Mouse (Mus musculus): ENCODE data around the gene Myh2. TPM values are rescaled to one million over a fixed set of nuclear protein-coding genes. Genes with fewer than 3 reads are reported as not detected.

The Myh2 gene
- polyA plus RNA-seq, 1 experiment from 2014 or later, result not detected

DNA sequence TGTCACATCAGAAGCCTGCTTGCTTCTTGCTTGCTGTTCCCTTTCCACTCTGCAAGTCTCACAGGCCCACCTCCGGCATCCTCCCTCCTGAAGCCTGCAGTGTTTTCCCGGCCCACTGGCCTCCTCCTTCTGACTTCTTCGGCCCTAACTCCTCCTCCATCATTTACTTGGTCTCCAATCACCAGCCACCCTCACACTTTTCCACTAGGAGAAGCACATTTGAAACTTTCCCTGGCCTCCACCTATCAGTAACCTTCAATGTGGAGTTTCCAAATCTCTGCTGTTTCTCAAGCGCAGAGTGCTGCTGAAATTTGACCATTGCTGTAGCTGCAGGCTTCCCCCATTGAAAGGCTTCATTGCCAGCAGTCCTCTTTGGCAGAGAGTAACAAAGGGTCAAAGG, 28.8 kb upstream of the Myh2 start:
- no peak overlapping the region for H3K4me3 ChIP-seq (ENCODE audit: low read depth, low read length)
- 53% methylated on average over 4 of the region's 4 CpGs for WGBS
- no peak for ATAC-seq (replicated peaks; ENCODE audit: low FRiP score)
- no peaks in the 10 kb centered on the region for H3K27me3 ChIP-seq (replicated peaks; ENCODE audit: control insufficient read depth, insufficient read depth, low read length)
- DNase-seq (ENCODE audit: low spot score), result no peak
- H3K9me3 ChIP-seq (ENCODE audit: control insufficient read depth, low read length), result no peaks in the 10 kb centered on the region
- H3K9ac ChIP-seq (ENCODE audit: low read depth, low read length), result no peak overlapping the region
- H3K27ac ChIP-seq (ENCODE audit: low read depth, low read length), result no peak overlapping the region
- no peaks in the 10 kb centered on the region for H3K36me3 ChIP-seq (ENCODE audit: control insufficient read depth, insufficient read depth, low read length)
- H3K4me1 ChIP-seq (replicated peaks; ENCODE audit: control insufficient read depth, insufficient read depth, low read length), result no peaks in the 10 kb centered on the region
- no peak overlapping the region for H3K4me2 ChIP-seq

DNA sequence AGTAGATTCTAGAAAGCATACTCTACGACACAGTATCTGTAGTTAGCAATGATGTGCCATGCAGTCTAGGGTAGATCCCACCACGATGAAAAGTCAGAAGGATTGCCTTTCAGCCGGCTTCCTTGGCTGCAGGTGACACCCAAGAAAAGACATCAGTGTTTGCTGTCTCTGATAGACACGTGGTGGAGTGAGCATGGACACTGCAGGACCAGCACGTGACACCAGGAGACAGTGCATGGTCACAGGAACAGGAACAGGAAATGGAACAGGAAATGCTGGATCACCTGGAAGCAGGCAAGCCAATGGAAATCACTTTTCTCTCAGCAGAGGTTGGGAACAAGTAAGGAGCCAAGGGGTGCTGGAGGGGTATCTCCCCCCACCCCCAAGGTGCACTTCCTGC, 27.8 kb upstream of the Myh2 start:
- no peaks in the 10 kb centered on the region for H3K27me3 ChIP-seq (replicated peaks; ENCODE audit: control insufficient read depth, insufficient read depth, low read length)
- ATAC-seq (replicated peaks; ENCODE audit: low FRiP score) (no peak), DNase-seq (ENCODE audit: low spot score) (no peak)
- WGBS, result 62% methylated on average over 5 of the region's 5 CpGs
- no peaks in the 10 kb centered on the region for H3K4me1 ChIP-seq (replicated peaks; ENCODE audit: control insufficient read depth, insufficient read depth, low read length)
- no peak overlapping the region for H3K27ac ChIP-seq (ENCODE audit: low read depth, low read length)
- H3K4me3 ChIP-seq (ENCODE audit: low read depth, low read length), result no peak overlapping the region
- no peaks in the 10 kb centered on the region for H3K36me3 ChIP-seq (ENCODE audit: control insufficient read depth, insufficient read depth, low read length)
- no peaks in the 10 kb centered on the region for H3K9me3 ChIP-seq (ENCODE audit: control insufficient read depth, low read length)
- no peak overlapping the region for H3K4me2 ChIP-seq
- H3K9ac ChIP-seq (ENCODE audit: low read depth, low read length), result no peak overlapping the region

DNA sequence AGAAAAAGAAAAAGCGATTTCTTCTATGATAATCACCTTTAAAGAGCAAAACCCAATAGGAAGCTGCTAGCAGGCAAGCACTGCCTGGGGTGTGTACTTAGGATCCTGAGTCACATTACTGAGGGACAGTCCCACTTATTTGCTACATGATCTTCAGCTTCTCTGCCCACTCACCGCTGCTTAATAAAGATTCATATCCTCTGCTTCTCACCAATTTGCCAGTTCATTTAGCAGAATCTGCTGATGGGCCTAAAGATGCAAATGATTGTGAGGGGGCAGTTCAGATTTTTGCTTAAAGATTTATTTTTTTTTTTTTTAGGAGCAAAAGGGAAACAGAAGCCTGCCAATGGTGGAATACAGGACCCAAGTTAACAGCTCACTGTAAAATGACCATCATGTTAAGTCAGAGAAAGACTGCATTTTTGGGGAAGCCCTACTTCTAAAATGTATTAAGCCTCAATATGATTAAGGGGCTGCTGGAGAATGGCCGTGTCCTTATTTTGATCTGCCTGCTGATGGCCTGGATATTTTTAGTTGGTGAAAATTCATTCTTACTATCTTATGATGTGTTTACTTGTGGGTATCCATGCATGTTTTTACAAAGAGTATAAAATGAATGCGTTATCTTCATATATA, 26.8 kb upstream of the Myh2 start:
- H3K9ac ChIP-seq (ENCODE audit: low read depth, low read length), result no peak overlapping the region
- H3K27ac ChIP-seq (ENCODE audit: low read depth, low read length), result no peak overlapping the region
- ATAC-seq (replicated peaks; ENCODE audit: low FRiP score), result no peak
- WGBS, result 83% methylated on average over 4 of the region's 4 CpGs
- no peak for DNase-seq (ENCODE audit: low spot score)
- no peak overlapping the region for H3K4me3 ChIP-seq (ENCODE audit: low read depth, low read length)
- H3K27me3 ChIP-seq (replicated peaks; ENCODE audit: control insufficient read depth, insufficient read depth, low read length), result no peaks in the 10 kb centered on the region
- H3K36me3 ChIP-seq (ENCODE audit: control insufficient read depth, insufficient read depth, low read length), result no peaks in the 10 kb centered on the region
- no peak overlapping the region for H3K4me2 ChIP-seq
- no peaks in the 10 kb centered on the region for H3K9me3 ChIP-seq (ENCODE audit: control insufficient read depth, low read length)
- no peaks in the 10 kb centered on the region for H3K4me1 ChIP-seq (replicated peaks; ENCODE audit: control insufficient read depth, insufficient read depth, low read length)

DNA sequence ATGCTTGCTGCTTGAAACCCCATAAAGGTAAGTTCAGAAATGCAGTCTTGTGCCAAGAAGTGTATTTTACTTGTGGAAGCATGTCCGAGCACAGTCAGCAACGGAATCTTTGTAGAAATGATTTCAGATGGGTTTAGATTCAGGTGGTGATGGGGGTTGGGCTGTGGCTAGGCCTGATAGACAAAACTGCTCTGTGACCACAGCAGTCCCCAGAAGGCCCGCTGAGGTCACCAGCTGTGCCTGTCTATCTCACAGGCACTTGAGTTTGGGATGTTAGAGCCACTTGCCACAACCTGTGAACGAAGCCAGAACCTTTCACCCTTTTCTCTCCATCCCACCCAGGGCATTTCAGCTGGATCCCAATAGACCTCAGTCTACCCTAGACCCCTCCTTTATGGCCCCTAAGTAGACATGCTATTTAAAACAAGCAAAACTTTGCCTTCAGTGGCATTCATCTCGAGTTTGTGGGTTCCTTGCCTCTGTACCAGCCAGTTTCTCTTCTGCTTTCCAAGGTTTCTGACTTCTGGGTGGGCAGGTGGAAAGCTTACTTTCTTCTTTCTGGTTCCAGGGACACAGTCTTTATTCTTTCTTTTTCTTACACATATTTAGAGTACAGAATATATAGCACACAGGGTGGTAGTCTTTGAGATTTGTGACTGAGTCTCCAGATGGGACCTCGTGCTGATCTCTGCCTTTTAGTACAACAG, 26.1 kb upstream of the Myh2 start:
- Histone ChIP-seq H3K36me3 (ENCODE audit: control insufficient read depth, insufficient read depth, low read length) (no peaks in the 10 kb centered on the region), H3K4me2 (no peak overlapping the region), H3K4me3 (ENCODE audit: low read depth, low read length) (no peak overlapping the region), H3K9ac (ENCODE audit: low read depth, low read length) (no peak overlapping the region), H3K9me3 (ENCODE audit: control insufficient read depth, low read length) (no peaks in the 10 kb centered on the region), H3K4me1 (replicated peaks; ENCODE audit: control insufficient read depth, insufficient read depth, low read length) (no peaks in the 10 kb centered on the region), H3K27ac (ENCODE audit: low read depth, low read length) (no peak overlapping the region), H3K27me3 (replicated peaks; ENCODE audit: control insufficient read depth, insufficient read depth, low read length) (no peaks in the 10 kb centered on the region)
- 65% methylated on average over 6 of the region's 6 CpGs for WGBS
- no peak for ATAC-seq (replicated peaks; ENCODE audit: low FRiP score)
- DNase-seq (ENCODE audit: low spot score), result no peak

DNA sequence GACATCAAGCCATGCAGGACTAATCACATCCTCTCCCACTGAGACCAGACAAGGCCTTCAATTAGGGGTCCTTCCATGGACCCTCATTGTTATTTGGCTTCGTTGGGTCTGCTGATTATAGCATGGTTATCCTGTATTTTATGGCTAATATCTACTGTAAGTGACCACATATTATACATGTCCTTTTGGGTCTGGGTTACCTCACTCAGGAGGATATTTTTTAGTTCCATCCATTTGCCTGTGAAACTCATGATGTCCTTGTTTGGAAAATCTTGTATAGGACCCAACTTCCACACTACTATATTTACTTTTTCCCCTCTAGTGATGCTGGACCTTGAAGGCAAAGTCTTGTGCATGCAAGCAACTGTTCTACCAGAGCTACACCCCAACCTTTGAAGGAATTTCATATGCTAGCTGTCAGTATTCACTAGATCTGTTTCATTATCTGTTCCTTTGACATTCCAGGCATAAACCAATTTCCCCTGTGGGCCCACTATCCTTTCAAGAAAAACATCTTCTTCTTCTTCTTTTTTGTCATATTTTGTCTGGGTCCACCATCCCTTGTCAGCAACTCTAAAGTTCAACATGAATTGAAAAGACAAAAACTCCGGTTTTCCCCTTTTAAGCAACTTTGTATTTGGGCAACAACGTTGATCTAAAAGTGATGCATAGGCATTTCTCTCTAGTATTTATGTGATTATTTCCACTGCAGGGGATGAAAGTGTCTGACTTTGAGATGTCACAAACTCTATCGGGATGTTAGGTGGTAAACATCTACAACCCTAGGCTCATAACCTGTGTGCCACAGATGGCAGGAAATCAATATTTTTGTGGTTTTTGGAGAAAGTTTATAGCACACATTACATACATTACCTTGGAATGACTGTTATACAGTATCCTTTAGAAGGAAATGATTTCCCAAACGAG, 25.1 kb upstream of the Myh2 start:
- DNase-seq (ENCODE audit: low spot score) (no peak), ATAC-seq (replicated peaks; ENCODE audit: low FRiP score) (no peak)
- Histone ChIP-seq H3K4me3 (ENCODE audit: low read depth, low read length) (no peak overlapping the region), H3K27ac (ENCODE audit: low read depth, low read length) (no peak overlapping the region), H3K36me3 (ENCODE audit: control insufficient read depth, insufficient read depth, low read length) (no peaks in the 10 kb centered on the region), H3K9ac (ENCODE audit: low read depth, low read length) (no peak overlapping the region), H3K9me3 (ENCODE audit: control insufficient read depth, low read length) (no peaks in the 10 kb centered on the region), H3K4me1 (replicated peaks; ENCODE audit: control insufficient read depth, insufficient read depth, low read length) (no peaks in the 10 kb centered on the region), H3K4me2 (no peak overlapping the region), H3K27me3 (replicated peaks; ENCODE audit: control insufficient read depth, insufficient read depth, low read length) (no peaks in the 10 kb centered on the region)
- WGBS, result 81% methylated on average over 5 of the region's 5 CpGs

DNA sequence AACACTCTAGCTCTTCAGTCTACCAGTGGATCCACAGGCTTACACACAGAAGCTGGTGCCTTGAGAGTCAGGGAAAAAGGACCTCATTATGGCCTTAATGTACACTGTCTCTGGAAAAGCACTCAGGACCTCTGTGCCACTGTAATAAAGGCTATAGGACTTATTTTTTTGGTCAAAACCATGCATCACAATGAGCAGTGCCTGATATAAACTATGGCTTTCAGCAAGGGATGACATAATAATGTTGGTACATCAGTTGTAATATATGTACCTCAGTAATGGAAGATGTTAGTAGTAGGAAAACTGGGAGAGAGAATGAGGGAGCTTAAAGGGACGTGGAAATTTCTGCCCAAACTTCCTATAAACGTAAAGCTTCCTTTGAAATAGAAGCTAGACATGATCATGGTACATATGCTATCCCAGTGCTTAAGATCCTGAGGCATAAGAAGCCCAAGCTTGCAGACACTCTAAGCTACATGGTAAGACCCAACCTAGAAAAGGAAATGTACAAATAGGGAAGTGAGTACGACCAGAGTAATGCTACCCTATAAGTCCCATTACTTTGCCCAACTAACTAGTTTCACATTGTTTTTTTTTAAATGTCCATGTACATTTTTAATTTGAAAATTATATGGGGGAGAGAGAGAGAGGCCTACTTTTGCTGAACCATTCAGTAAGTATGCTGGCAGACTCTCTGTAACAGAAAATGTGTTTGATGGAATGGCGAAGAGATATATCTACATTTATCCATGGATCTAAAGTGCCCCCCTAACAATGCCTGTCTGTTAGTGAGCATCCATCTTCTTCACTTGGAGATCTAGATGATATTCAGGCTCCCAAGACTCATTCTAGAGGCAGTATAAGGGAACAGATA, 24.2 kb upstream of the Myh2 start:
- Histone ChIP-seq H3K4me2 (no peak overlapping the region), H3K4me1 (replicated peaks; ENCODE audit: control insufficient read depth, insufficient read depth, low read length) (no peaks in the 10 kb centered on the region), H3K27ac (ENCODE audit: low read depth, low read length) (no peak overlapping the region), H3K9ac (ENCODE audit: low read depth, low read length) (no peak overlapping the region), H3K9me3 (ENCODE audit: control insufficient read depth, low read length) (no peaks in the 10 kb centered on the region), H3K4me3 (ENCODE audit: low read depth, low read length) (no peak overlapping the region), H3K27me3 (replicated peaks; ENCODE audit: control insufficient read depth, insufficient read depth, low read length) (no peaks in the 10 kb centered on the region), H3K36me3 (ENCODE audit: control insufficient read depth, insufficient read depth, low read length) (no peaks in the 10 kb centered on the region)
- 75% methylated on average over 4 of the region's 4 CpGs for WGBS
- ATAC-seq (replicated peaks; ENCODE audit: low FRiP score), result no peak
- no peak for DNase-seq (ENCODE audit: low spot score)

DNA sequence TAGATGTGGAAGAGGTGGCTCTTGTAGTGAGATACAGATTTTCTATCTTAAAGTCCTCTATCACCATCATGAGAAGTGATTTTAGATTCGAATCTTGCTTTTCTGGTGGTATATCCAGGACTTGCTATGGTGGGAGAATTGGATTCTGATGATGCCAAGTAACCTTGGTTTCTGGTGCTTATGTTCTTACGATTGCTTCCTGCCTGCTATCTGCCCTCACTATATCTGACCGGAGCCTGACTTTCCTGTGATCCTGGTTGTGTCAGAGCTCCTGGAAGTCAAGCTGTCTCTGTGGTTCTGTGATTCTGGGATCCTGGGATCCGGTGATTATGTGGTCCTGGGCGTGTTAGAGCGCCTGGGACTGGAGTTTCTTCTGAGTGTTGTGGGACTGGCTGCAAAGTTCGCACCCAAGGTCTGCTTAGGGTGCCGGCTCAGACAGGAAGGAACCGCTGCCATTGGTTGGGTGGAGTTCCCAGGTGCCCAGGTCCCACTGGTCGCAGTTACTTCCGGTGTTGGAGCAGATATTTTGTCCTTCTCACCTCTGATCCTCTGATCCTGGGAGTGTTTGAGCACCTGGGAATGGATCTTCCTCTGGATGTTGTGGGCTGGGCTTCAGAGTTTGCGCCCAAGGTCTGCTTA, 23.4 kb upstream of the Myh2 start:
- no peaks in the 10 kb centered on the region for H3K36me3 ChIP-seq (ENCODE audit: control insufficient read depth, insufficient read depth, low read length)
- no peaks in the 10 kb centered on the region for H3K27me3 ChIP-seq (replicated peaks; ENCODE audit: control insufficient read depth, insufficient read depth, low read length)
- H3K4me1 ChIP-seq (replicated peaks; ENCODE audit: control insufficient read depth, insufficient read depth, low read length), result no peaks in the 10 kb centered on the region
- no peak overlapping the region for H3K27ac ChIP-seq (ENCODE audit: low read depth, low read length)
- WGBS, result 82% methylated on average over 12 of the region's 12 CpGs
- ATAC-seq (replicated peaks; ENCODE audit: low FRiP score), result no peak
- no peak overlapping the region for H3K9ac ChIP-seq (ENCODE audit: low read depth, low read length)
- H3K4me3 ChIP-seq (ENCODE audit: low read depth, low read length), result no peak overlapping the region
- no peak for DNase-seq (ENCODE audit: low spot score)
- H3K9me3 ChIP-seq (ENCODE audit: control insufficient read depth, low read length), result no peaks in the 10 kb centered on the region
- no peak overlapping the region for H3K4me2 ChIP-seq
